Mouse (Mus musculus) brain, adult 2 months (tissue): ENCODE measurements around the gene Gm14295.
A peak's percentile ranks its signal among the peaks of the same experiment; 100 is the strongest.
"Not testable (repeated sequence)": the region's sequence is repeated elsewhere in the genome, so short reads cannot be mapped to it uniquely, and the experiment has no call there.

ENCODE experiments used
- DNase-seq: peaks from one replicate; pipeline ENCODE4 v3.0.0; 2011; ENCODE audit warnings: low read depth, low spot score

The Gm14295 gene

GRCm38 (mm10) chr2:176798312-176798711 lies at the start of gene Gm14295:
TSS of gene Gm14295 (plus strand) at chr2:176798612.
- DNase-seq, result not testable (repeated sequence)

GRCm38 (mm10) chr2:176798785-176799184 lies 373 bp downstream of the Gm14295 start:
- peak; percentile 0 for DNase-seq

GRCm38 (mm10) chr2:176830840-176831239 lies 32.4 kb downstream of the Gm14295 start, which contains the start of gene Gm14408:
TSS of gene Gm14408 (plus strand) at chr2:176831140.
- not testable (repeated sequence) for DNase-seq
